Mouse (Mus musculus) heart, adult 2 months (tissue): ENCODE measurements around the gene Ttc39b. TPM values are rescaled to one million over a fixed set of nuclear protein-coding genes. Genes with fewer than 3 reads are reported as not detected.

Experiments
- DNase-seq, 2 experiments: peaks; one replicate each; pipeline ENCODE4 v3.0.0; 2021
- H3K27ac ChIP-seq: fragments of 200-600 bp; 2 replicates; pipeline ENCODE4 v1.8.1; 2022
- H3K27me3 ChIP-seq: fragments of 200-500 bp; 2 replicates; pipeline ENCODE4 v1.6.1; 2012; ENCODE audit warnings: mild to moderate bottlenecking, low read length, inconsistent platforms, mixed read lengths; ENCODE audit not compliant: control insufficient read depth, insufficient read depth
- H3K36me3 ChIP-seq: fragments of 200-500 bp; 2 replicates; pipeline ENCODE4 v1.6.1; 2012; ENCODE audit warnings: low read length, inconsistent platforms; ENCODE audit not compliant: control insufficient read depth, insufficient read depth
- H3K4me1 ChIP-seq: fragments of 200-500 bp; 2 replicates; pipeline ENCODE4 v1.6.1; 2011; ENCODE audit warnings: low read length; ENCODE audit not compliant: control insufficient read depth, insufficient read depth
- H3K4me3 ChIP-seq: fragments of 200-600 bp; 2 replicates; pipeline ENCODE4 v1.8.1; 2022
- H3K79me2 ChIP-seq: fragments of 200-500 bp; replicated peaks from 2 replicates; pipeline ENCODE4 v1.6.1; 2012; ENCODE audit warnings: mild to moderate bottlenecking, inconsistent platforms, low read length, moderate library complexity, mixed read lengths; ENCODE audit not compliant: control insufficient read depth, insufficient read depth
- H3K9ac ChIP-seq: fragments of 200-500 bp; 2 replicates; pipeline ENCODE4 v1.6.1; 2012; ENCODE audit warnings: low read depth, mild to moderate bottlenecking, control low read depth, inconsistent platforms, low read length, mixed read lengths
- CTCF ChIP-seq: fragments of 200-600 bp; IDR thresholded peaks from 2 replicates; pipeline ENCODE4 v1.8.1; 2022; ENCODE audit warnings: antibody characterized with exemption, mild to moderate bottlenecking, moderate library complexity
- EP300 ChIP-seq: fragments of 200-500 bp; IDR thresholded peaks from 2 replicates; pipeline ENCODE4 v1.6.1; 2011; ENCODE audit warnings: low read depth, low read length, control low read depth; ENCODE audit not compliant: insufficient read depth
- POLR2A ChIP-seq: fragments of 200-500 bp; IDR thresholded peaks from 2 replicates; pipeline ENCODE4 v1.6.1; 2011; ENCODE audit warnings: mild to moderate bottlenecking, low read depth, low read length, control low read depth; ENCODE audit not compliant: insufficient read depth
- WGBS: fragments of 180-500 bp; shearing (Covaris S2); methylation state at CpG from one replicate; pipeline ENCODE4 v1.1.7; 2018; 5-methylcytosine and 5-hydroxymethylcytosine counted together
- intact Hi-C: fragments of 180-260 bp; cut with DNase I; formaldehyde crosslinking; loops from one replicate; pipeline ENCODE4 v1.15.1; 2025
- polyA plus RNA-seq: library from polyadenylated mRNA; depleted of rRNA; stranded (reverse); fragments of >200 nt; gene quantifications from 2 replicates; pipeline ENCODE4 v1.2.3, GENCODE M21; 2012
- total RNA-seq, 2 experiments: library from RNA; stranded (reverse); gene quantifications; 2 replicates each; pipeline ENCODE4 v1.2.3; 2021

The Ttc39b gene
- total and polyA plus RNA-seq, 3 experiments: 3.8 to 21.9 (median 16.2) TPM

- peak in 1 of 2 experiments; percentile 54 for DNase-seq
- Histone ChIP-seq H3K9ac (no peak overlapping the region), H3K27me3 (no peaks in the 10 kb centered on the region), H3K27ac (no peak overlapping the region), H3K79me2 (no peaks in the 10 kb centered on the region), H3K4me3 (no peak overlapping the region), H3K36me3 (no peaks in the 10 kb centered on the region), H3K4me1 (no peaks in the 10 kb centered on the region)
- WGBS: 8% methylated on average over 2 of the region's 2 CpGs
- intact Hi-C loops: loop anchor here (1.0 to 2.0 kb wide), 4 partner anchors 41 to 309 kb away; no protein-coding TSS in a partner anchor
- TF ChIP-seq POLR2A (no peak), EP300 (no peak), CTCF (peak; percentile 94)
Measured at GRCm38 (mm10) chr4:83261998-83262397, 62.1 kb downstream of the Ttc39b start.

- H3K4me1 ChIP-seq: no peaks in the 10 kb centered on the region
- H3K9ac ChIP-seq: no peak overlapping the region
- WGBS: 79% methylated on average over 4 of the region's 4 CpGs
- no peaks in the 10 kb centered on the region for H3K79me2 ChIP-seq
- H3K36me3 ChIP-seq: no peaks in the 10 kb centered on the region
- no peak overlapping the region for H3K27ac ChIP-seq
- intact Hi-C loops: no loop called here
- no peaks in the 10 kb centered on the region for H3K27me3 ChIP-seq
- H3K4me3 ChIP-seq: no peak overlapping the region
- no peak for DNase-seq
- TF ChIP-seq CTCF (no peak), POLR2A (no peak), EP300 (no peak)
Measured at GRCm38 (mm10) chr4:83259690-83260089, 64.4 kb downstream of the Ttc39b start.

DNA sequence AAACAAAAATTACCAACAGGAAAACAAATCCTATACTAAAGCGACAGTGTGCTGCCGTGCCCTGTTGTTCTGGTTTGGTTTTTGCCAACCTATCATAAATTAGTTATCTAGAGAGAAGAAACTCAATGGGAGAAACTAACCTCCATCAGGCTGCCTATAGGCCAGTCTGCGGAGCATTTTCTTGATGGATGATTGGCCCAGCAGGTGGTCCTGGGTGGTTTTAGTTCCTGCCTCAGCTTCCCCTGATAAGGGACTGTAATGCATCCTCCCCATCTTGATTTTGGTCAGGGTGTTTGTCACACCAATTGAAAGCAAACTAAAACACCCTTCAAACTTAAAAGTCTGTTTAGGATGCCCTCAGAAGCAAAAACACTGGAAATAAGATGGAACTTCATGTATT, 65.8 kb downstream of the Ttc39b start:
- no peaks in the 10 kb centered on the region for H3K79me2 ChIP-seq
- TF ChIP-seq EP300 (no peak), POLR2A (no peak), CTCF (no peak)
- intact Hi-C loops: no loop called here
- H3K27ac ChIP-seq: no peak overlapping the region
- H3K36me3 ChIP-seq: no peaks in the 10 kb centered on the region
- H3K4me1 ChIP-seq: no peaks in the 10 kb centered on the region
- no peak overlapping the region for H3K4me3 ChIP-seq
- 93% methylated on average over 3 of the region's 3 CpGs for WGBS
- DNase-seq: no peak
- no peak overlapping the region for H3K9ac ChIP-seq
- H3K27me3 ChIP-seq: no peaks in the 10 kb centered on the region

DNA sequence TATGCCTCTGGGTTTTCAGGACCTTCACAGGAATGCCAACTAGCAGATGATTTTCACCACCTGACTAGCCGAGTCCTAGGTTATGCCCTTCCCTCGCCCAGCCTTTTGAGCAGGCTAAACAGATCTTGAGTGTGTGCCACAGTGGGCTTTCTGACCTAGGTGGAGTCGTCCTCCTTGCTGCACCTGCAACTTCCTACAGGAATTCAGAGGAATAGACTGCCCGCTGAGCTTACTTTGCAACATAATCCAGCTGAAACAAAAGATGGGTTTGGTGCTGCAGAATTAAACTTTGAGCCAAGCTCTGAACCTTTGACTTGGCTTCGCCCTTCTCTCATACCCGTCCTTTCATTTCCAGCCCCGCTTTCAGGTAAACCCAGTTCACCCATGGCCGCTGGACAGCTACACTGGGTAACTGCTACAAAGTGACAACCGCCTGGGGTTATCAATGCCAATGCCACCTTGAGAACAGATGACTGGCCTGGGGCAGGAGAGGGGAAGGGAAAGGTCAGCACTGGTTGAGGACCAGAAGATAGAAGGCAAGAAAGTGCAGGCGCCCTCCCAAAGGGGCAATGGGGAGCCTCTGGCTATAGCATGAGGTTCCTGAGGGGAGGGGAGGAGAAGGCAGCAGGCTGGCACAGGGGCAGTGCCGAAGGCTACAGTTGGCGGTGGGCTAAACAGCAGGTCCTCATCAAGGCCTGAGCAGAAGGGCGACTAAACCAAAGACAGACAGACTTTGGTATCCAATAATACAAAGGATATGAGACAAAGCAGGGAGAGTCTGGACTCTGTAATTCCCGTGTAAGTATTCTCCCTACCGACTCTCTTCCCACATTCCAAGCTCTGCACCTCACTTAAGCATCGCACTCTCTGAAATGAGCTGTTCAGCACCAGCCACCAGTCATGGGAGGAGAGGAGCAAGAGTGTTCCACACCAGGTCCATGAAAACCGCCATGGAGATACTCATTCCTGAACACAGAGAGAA, 66.5 kb downstream of the Ttc39b start:
- TF ChIP-seq POLR2A (no peak), EP300 (no peak), CTCF (no peak)
- 85% methylated on average over 17 of the region's 17 CpGs for WGBS
- no peaks in the 10 kb centered on the region for H3K79me2 ChIP-seq
- DNase-seq: no peak
- no peaks in the 10 kb centered on the region for H3K4me1 ChIP-seq
- H3K9ac ChIP-seq: no peak overlapping the region
- H3K27ac ChIP-seq: no peak overlapping the region
- intact Hi-C loops: no loop called here
- H3K27me3 ChIP-seq: no peaks in the 10 kb centered on the region
- H3K4me3 ChIP-seq: no peak overlapping the region
- H3K36me3 ChIP-seq: no peaks in the 10 kb centered on the region

- peak in 1 of 2 experiments; percentile 47 for DNase-seq
- H3K4me3 ChIP-seq: no peak overlapping the region
- intact Hi-C loops: no loop called here
- TF ChIP-seq EP300 (no peak), CTCF (no peak), POLR2A (no peak)
- H3K9ac ChIP-seq: no peak overlapping the region
- no peaks in the 10 kb centered on the region for H3K36me3 ChIP-seq
- H3K27ac ChIP-seq: no peak overlapping the region
- H3K27me3 ChIP-seq: no peaks in the 10 kb centered on the region
- H3K79me2 ChIP-seq: no peaks in the 10 kb centered on the region
- H3K4me1 ChIP-seq: no peaks in the 10 kb centered on the region; the same call in 1 of the 2 replicates
- WGBS: 61% methylated on average over 11 of the region's 11 CpGs
Measured at GRCm38 (mm10) chr4:83256779-83257178, 67.3 kb downstream of the Ttc39b start.

- Histone ChIP-seq H3K4me1 (no peaks in the 10 kb centered on the region; the same call in 1 of the 2 replicates), H3K27ac (no peak overlapping the region), H3K79me2 (no peaks in the 10 kb centered on the region), H3K27me3 (no peaks in the 10 kb centered on the region), H3K4me3 (no peak overlapping the region), H3K36me3 (no peaks in the 10 kb centered on the region), H3K9ac (no peak overlapping the region)
- intact Hi-C loops: no loop called here
- WGBS: 91% methylated on average over 10 of the region's 10 CpGs
- TF ChIP-seq EP300 (no peak), CTCF (no peak), POLR2A (no peak)
- DNase-seq: no peak
Measured at GRCm38 (mm10) chr4:83254941-83255340, 69.1 kb downstream of the Ttc39b start.
